Mouse (Mus musculus): Measurements from ENCODE around the gene Oas1f. TPM values are rescaled to one million over a fixed set of nuclear protein-coding genes. Genes with fewer than 3 reads are reported as not detected.
"Not testable (repeated sequence)": the region's sequence is repeated elsewhere in the genome, so short reads cannot be mapped to it uniquely, and the experiment has no call there.

Oas1f gene
- polyA plus RNA-seq, 1 experiment: not detected

- Histone ChIP-seq H3ac (ENCODE audit: control insufficient read depth, insufficient read length, low read depth) (no peak overlapping the region), H3K36me3 (ENCODE audit: control insufficient read depth, insufficient read depth) (no peaks in the 10 kb centered on the region), H3K4me3 (ENCODE audit: insufficient read depth, poor library complexity, severe bottlenecking) (no peak overlapping the region), H3K27me3 (ENCODE audit: control insufficient read depth, insufficient read depth, insufficient read length) (peaks cover 6% of the 10 kb centered on the region), H3K79me2 (ENCODE audit: control insufficient read depth, insufficient read depth) (no peaks in the 10 kb centered on the region), H3K79me3 (ENCODE audit: low read depth) (no peaks in the 10 kb centered on the region)
- TF ChIP-seq FOSL1 (IDR thresholded peaks at IDR 0.05; ENCODE audit: insufficient read depth, low read length, poor library complexity, severe bottlenecking) (no peak), CTCF (IDR thresholded peaks at IDR 0.05; ENCODE audit: control insufficient read depth, insufficient read depth, insufficient read length) (no peak), USF1 (IDR thresholded peaks at IDR 0.05; ENCODE audit: low read depth) (no peak), CEBPB (IDR thresholded peaks at IDR 0.05; ENCODE audit: low read depth) (no peak), MYOD1 (IDR thresholded peaks at IDR 0.05; ENCODE audit: control insufficient read depth, insufficient read length, low read depth) (no peak), MYOG (IDR thresholded peaks at IDR 0.05; ENCODE audit: control insufficient read depth, extremely low read depth, insufficient read length) (no peak), MAX (IDR thresholded peaks at IDR 0.05) (no peak)
These were observed 51.1 kb downstream of the Oas1f start for GRCm38 (mm10) chr5:120898307-120898706.

- no peak overlapping the region for H3K4me3 ChIP-seq (ENCODE audit: insufficient read depth, poor library complexity, severe bottlenecking)
- TF ChIP-seq MYOG (IDR thresholded peaks at IDR 0.05; ENCODE audit: control insufficient read depth, extremely low read depth, insufficient read length) (no peak), MYOD1 (IDR thresholded peaks at IDR 0.05; ENCODE audit: control insufficient read depth, insufficient read length, low read depth) (no peak), MAX (IDR thresholded peaks at IDR 0.05) (no peak)
- H3K36me3 ChIP-seq (ENCODE audit: control insufficient read depth, insufficient read depth): no peaks in the 10 kb centered on the region
- H3K79me3 ChIP-seq (ENCODE audit: low read depth): no peaks in the 10 kb centered on the region
- H3K27me3 ChIP-seq (ENCODE audit: control insufficient read depth, insufficient read depth, insufficient read length): peaks cover 6% of the 10 kb centered on the region
- no peaks in the 10 kb centered on the region for H3K79me2 ChIP-seq (ENCODE audit: control insufficient read depth, insufficient read depth)
- H3ac ChIP-seq (ENCODE audit: control insufficient read depth, insufficient read length, low read depth): no peak overlapping the region
These were observed 51.6 kb downstream of the Oas1f start for GRCm38 (mm10) chr5:120898726-120899125.

GRCm38 (mm10) chr5:120900666-120901065 lies 53.5 kb downstream of the Oas1f start:
- H3K79me2 ChIP-seq (ENCODE audit: control insufficient read depth, insufficient read depth): no peaks in the 10 kb centered on the region
- peaks cover 6% of the 10 kb centered on the region for H3K27me3 ChIP-seq (ENCODE audit: control insufficient read depth, insufficient read depth, insufficient read length)
- TF ChIP-seq MYOG (IDR thresholded peaks at IDR 0.05; ENCODE audit: control insufficient read depth, extremely low read depth, insufficient read length) (no peak), MYOD1 (IDR thresholded peaks at IDR 0.05; ENCODE audit: control insufficient read depth, insufficient read length, low read depth) (no peak), MAX (IDR thresholded peaks at IDR 0.05) (no peak), FOSL1 (IDR thresholded peaks at IDR 0.05; ENCODE audit: insufficient read depth, low read length, poor library complexity, severe bottlenecking) (no peak), CTCF (IDR thresholded peaks at IDR 0.05; ENCODE audit: control insufficient read depth, insufficient read depth, insufficient read length) (no peak), USF1 (IDR thresholded peaks at IDR 0.05; ENCODE audit: low read depth) (no peak), CEBPB (IDR thresholded peaks at IDR 0.05; ENCODE audit: low read depth) (no peak)
- no peak overlapping the region for H3ac ChIP-seq (ENCODE audit: control insufficient read depth, insufficient read length, low read depth)
- no peaks in the 10 kb centered on the region for H3K36me3 ChIP-seq (ENCODE audit: control insufficient read depth, insufficient read depth)
- no peaks in the 10 kb centered on the region for H3K79me3 ChIP-seq (ENCODE audit: low read depth)
- H3K4me3 ChIP-seq (ENCODE audit: insufficient read depth, poor library complexity, severe bottlenecking): no peak overlapping the region

GRCm38 (mm10) chr5:120902056-120902455 lies 54.9 kb downstream of the Oas1f start:
- Histone ChIP-seq H3ac (ENCODE audit: control insufficient read depth, insufficient read length, low read depth) (no peak overlapping the region), H3K79me3 (ENCODE audit: low read depth) (no peaks in the 10 kb centered on the region), H3K79me2 (ENCODE audit: control insufficient read depth, insufficient read depth) (no peaks in the 10 kb centered on the region), H3K27me3 (ENCODE audit: control insufficient read depth, insufficient read depth, insufficient read length) (peaks cover 6% of the 10 kb centered on the region), H3K36me3 (ENCODE audit: control insufficient read depth, insufficient read depth) (no peaks in the 10 kb centered on the region), H3K4me3 (ENCODE audit: insufficient read depth, poor library complexity, severe bottlenecking) (no peak overlapping the region)
- TF ChIP-seq MAX (IDR thresholded peaks at IDR 0.05) (no peak), FOSL1 (IDR thresholded peaks at IDR 0.05; ENCODE audit: insufficient read depth, low read length, poor library complexity, severe bottlenecking) (no peak), MYOG (IDR thresholded peaks at IDR 0.05; ENCODE audit: control insufficient read depth, extremely low read depth, insufficient read length) (no peak), USF1 (IDR thresholded peaks at IDR 0.05; ENCODE audit: low read depth) (no peak), CEBPB (IDR thresholded peaks at IDR 0.05; ENCODE audit: low read depth) (no peak), MYOD1 (IDR thresholded peaks at IDR 0.05; ENCODE audit: control insufficient read depth, insufficient read length, low read depth) (no peak), CTCF (IDR thresholded peaks at IDR 0.05; ENCODE audit: control insufficient read depth, insufficient read depth, insufficient read length) (no peak)

GRCm38 (mm10) chr5:120906791-120907733 lies 59.9 kb downstream of the Oas1f start, which contains the start of gene Oas1a:
Gene Oas1a (minus strand): TSS chr5:120907521.
- not testable (repeated sequence) for H3K79me3 ChIP-seq (ENCODE audit: low read depth); H3K27me3 ChIP-seq (ENCODE audit: control insufficient read depth, insufficient read depth, insufficient read length); H3K4me3 ChIP-seq (ENCODE audit: insufficient read depth, poor library complexity, severe bottlenecking); H3K36me3 ChIP-seq (ENCODE audit: control insufficient read depth, insufficient read depth); H3K79me2 ChIP-seq (ENCODE audit: control insufficient read depth, insufficient read depth); H3ac ChIP-seq (ENCODE audit: control insufficient read depth, insufficient read length, low read depth)

Small RNA genes within 50 kb of the gene (microRNA-seq; reads per million reads assigned to microRNA genes)
- not detected for gene Gm22907 (ENCODE audit: borderline microRNAs expressed)

Other genes starting within 250 kb of the Oas1f start
- gene Rita1, start 234.8 kb upstream of the Oas1f start, polyA plus RNA-seq (2012; fragmentation: generic; extraction: Trizol): 17.2 TPM
- 50.2 TPM for gene Ddx54, start 234.6 kb upstream of the Oas1f start, polyA plus RNA-seq (2012; fragmentation: generic; extraction: Trizol)
- not detected for gene Cfap73, start 213.1 kb upstream of the Oas1f start, polyA plus RNA-seq (2012; fragmentation: generic; extraction: Trizol)
- not detected for gene Rasal1, start 198.6 kb upstream of the Oas1f start, polyA plus RNA-seq (2012; fragmentation: generic; extraction: Trizol)
- not detected for gene Dtx1, start 135.4 kb upstream of the Oas1f start, polyA plus RNA-seq (2012; fragmentation: generic; extraction: Trizol)
- gene Oas2, start 97.5 kb upstream of the Oas1f start, polyA plus RNA-seq (2012; fragmentation: generic; extraction: Trizol): not detected
- not detected for gene Oas3, start 69.7 kb upstream of the Oas1f start, polyA plus RNA-seq (2012; fragmentation: generic; extraction: Trizol)
- gene Oas1e, start 51.8 kb upstream of the Oas1f start, polyA plus RNA-seq (2012; fragmentation: generic; extraction: Trizol): not detected
- gene Oas1c, start 34.9 kb upstream of the Oas1f start, polyA plus RNA-seq (2012; fragmentation: generic; extraction: Trizol): 0.07 TPM
- gene Oas1h, start 14.1 kb downstream of the Oas1f start, polyA plus RNA-seq (2012; fragmentation: generic; extraction: Trizol): not detected
- not detected for gene Oas1g, start 40.2 kb downstream of the Oas1f start, polyA plus RNA-seq (2012; fragmentation: generic; extraction: Trizol)
- gene Oas1a, start 60.2 kb downstream of the Oas1f start, polyA plus RNA-seq (2012; fragmentation: generic; extraction: Trizol): 0.02 TPM
- not detected for gene Oas1d, start 67.2 kb downstream of the Oas1f start, polyA plus RNA-seq (2012; fragmentation: generic; extraction: Trizol)
- not detected for gene Rph3a, start 162.7 kb downstream of the Oas1f start, polyA plus RNA-seq (2012; fragmentation: generic; extraction: Trizol)